17 mouse cellular contexts compared by ENCODE assay signal in genomic region chr14:76053726-76054125, GRCm38 (mm10). TPM values are rescaled to one million over a fixed set of nuclear protein-coding genes. Genes with fewer than 3 reads are reported as not detected.
DNase-seq lines count a peak whose midpoint lies in the region; ATAC-seq and TF ChIP-seq lines count a peak whose summit lies in the region.
"Had no signal": no experiment of that assay in that cellular context is flagged by ENCODE, and none has a peak within 500 bp of the region (broad histone marks: within the 10 kb centered on the region; RNA-seq: fewer than 3 reads in every experiment).

No protein-coding gene starts in this region.

- TF ChIP-seq EP300 in heart, adult 2 months (IDR thresholded peaks at IDR 0.05; ENCODE audit: insufficient read depth, low read depth, low read length) = no peak

- no peaks in the 10 kb centered on the region for H3K79me2 ChIP-seq in heart, adult 2 months (replicated peaks; ENCODE audit: control insufficient read depth, insufficient read depth, low read length)

- H3K36me3 ChIP-seq in heart, adult 2 months (ENCODE audit: control insufficient read depth, insufficient read depth, low read length) = no peaks in the 10 kb centered on the region
- no peaks in the 10 kb centered on the region for H3K36me3 ChIP-seq in hindbrain, embryonic 15.5 days
- H3K36me3 ChIP-seq in hindbrain, embryonic 12.5 days = no peaks in the 10 kb centered on the region
- no peaks in the 10 kb centered on the region for H3K36me3 ChIP-seq in forebrain, embryonic 16.5 days (ENCODE audit: control insufficient read depth, insufficient read depth)
- H3K36me3 ChIP-seq: intestine, embryonic 15.5 days; liver, embryonic 12.5 days had no signal

- H3K4me2 ChIP-seq in hindbrain, embryonic 15.5 days = no peak overlapping the region
- H3K4me2 ChIP-seq in hindbrain, embryonic 12.5 days (replicated peaks) = no peak overlapping the region
- H3K4me2 ChIP-seq in forebrain, embryonic 16.5 days (ENCODE audit: low read length) = no peak overlapping the region
- H3K4me2 ChIP-seq: intestine, embryonic 15.5 days; liver, embryonic 12.5 days; lung, embryonic 14.5 days had no signal

- no peaks in the 10 kb centered on the region for H3K27me3 ChIP-seq in heart, adult 2 months (ENCODE audit: control insufficient read depth, insufficient read depth, low read length)
- no peaks in the 10 kb centered on the region for H3K27me3 ChIP-seq in hindbrain, embryonic 15.5 days
- H3K27me3 ChIP-seq in hindbrain, embryonic 12.5 days = no peaks in the 10 kb centered on the region
- H3K27me3 ChIP-seq in forebrain, embryonic 16.5 days (replicated peaks; ENCODE audit: control insufficient read depth, insufficient read depth, low read length) = no peaks in the 10 kb centered on the region
- H3K27me3 ChIP-seq: intestine, embryonic 15.5 days; liver, embryonic 12.5 days had no signal

- no peaks in the 10 kb centered on the region for H3K9me3 ChIP-seq in hindbrain, embryonic 15.5 days
- H3K9me3 ChIP-seq in hindbrain, embryonic 12.5 days (replicated peaks) = no peaks in the 10 kb centered on the region
- no peaks in the 10 kb centered on the region for H3K9me3 ChIP-seq in forebrain, embryonic 16.5 days (ENCODE audit: control insufficient read depth, low read length)
- H3K9me3 ChIP-seq: intestine, embryonic 15.5 days; liver, embryonic 12.5 days had no signal

- DNase-seq in heart, adult 18-20 months = peak; percentile 4 to 12
- no peak for DNase-seq in heart, adult 2 months
- DNase-seq in lung, postnatal 36 days = peak; percentile 10
- DNase-seq in lung, postnatal 14 days = no peak
- DNase-seq in MN1 (ENCODE audit: low spot score) = no peak
- DNase-seq: adrenal gland, adult 8-10 months; cerebellum, adult 18-20 months; cerebellum, postnatal 36 days; gastrocnemius, postnatal 25 days; lung, embryonic 14.5 days; midbrain, embryonic 14.5 days; right cerebral cortex, postnatal 25 days had no signal

- no peak overlapping the region for H3K9ac ChIP-seq in heart, adult 2 months (ENCODE audit: low read depth, low read length)
- H3K9ac ChIP-seq in hindbrain, embryonic 15.5 days = no peak overlapping the region
- H3K9ac ChIP-seq in hindbrain, embryonic 12.5 days = no peak overlapping the region
- no peak overlapping the region for H3K9ac ChIP-seq in forebrain, embryonic 16.5 days (replicated peaks; ENCODE audit: low read depth, low read length)
- H3K9ac ChIP-seq: intestine, embryonic 15.5 days; liver, embryonic 12.5 days; lung, embryonic 14.5 days had no signal

- intact Hi-C loops in heart, adult 2 months (cut with DNase I) = no loop called here

- H3K4me3 ChIP-seq in heart, adult 2 months = no peak overlapping the region
- no peak overlapping the region for H3K4me3 ChIP-seq in hindbrain, embryonic 15.5 days
- no peak overlapping the region for H3K4me3 ChIP-seq in hindbrain, embryonic 12.5 days
- no peak overlapping the region for H3K4me3 ChIP-seq in forebrain, embryonic 16.5 days (replicated peaks; ENCODE audit: low read length)
- H3K4me3 ChIP-seq: intestine, embryonic 15.5 days; liver, embryonic 12.5 days had no signal

- ATAC-seq in hindbrain, embryonic 15.5 days (ENCODE audit: low FRiP score, low read depth) = 0 out of 2 replicates have a peak, but pooled peaks have one; percentile 34
- no peak for ATAC-seq in hindbrain, embryonic 12.5 days (ENCODE audit: low FRiP score)
- no peak for ATAC-seq in forebrain, embryonic 16.5 days
- ATAC-seq: intestine, embryonic 15.5 days; liver, embryonic 12.5 days had no signal

- TF ChIP-seq CTCF in heart, adult 2 months (IDR thresholded peaks at IDR 0.05) = no peak

- TF ChIP-seq POLR2A in heart, adult 2 months (IDR thresholded peaks at IDR 0.05; ENCODE audit: insufficient read depth, low read depth, low read length) = no peak

- no peak overlapping the region for H3K27ac ChIP-seq in heart, adult 2 months
- H3K27ac ChIP-seq in hindbrain, embryonic 15.5 days (replicated peaks) = peak overlapping the region; percentile 9; the same call in 1 of the 2 replicates
- H3K27ac ChIP-seq in hindbrain, embryonic 12.5 days = no peak overlapping the region
- H3K27ac ChIP-seq in forebrain, embryonic 16.5 days (ENCODE audit: low read length) = peak overlapping the region; percentile 31
- H3K27ac ChIP-seq: intestine, embryonic 15.5 days; liver, embryonic 12.5 days had no signal

- WGBS in heart, adult 2 months = 67% methylated on average over 11 of the region's 11 CpGs
- 50% methylated on average over 11 of the region's 11 CpGs for WGBS in hindbrain, embryonic 15.5 days
- WGBS in hindbrain, embryonic 12.5 days = 75% methylated on average over 11 of the region's 11 CpGs
- 52% methylated on average over 11 of the region's 11 CpGs for WGBS in forebrain, embryonic 16.5 days

- peaks cover 1% of the 10 kb centered on the region; the same call in 1 of the 2 replicates for H3K4me1 ChIP-seq in heart, adult 2 months (ENCODE audit: control insufficient read depth, insufficient read depth, low read length)
- H3K4me1 ChIP-seq in hindbrain, embryonic 15.5 days (replicated peaks) = 0 out of 2 replicates have a peak, but pooled peaks cover 2% of the 10 kb centered on the region
- no peaks in the 10 kb centered on the region for H3K4me1 ChIP-seq in hindbrain, embryonic 12.5 days
- peaks cover 12% of the 10 kb centered on the region for H3K4me1 ChIP-seq in forebrain, embryonic 16.5 days (replicated peaks; ENCODE audit: control insufficient read depth, insufficient read depth, low read length)
- H3K4me1 ChIP-seq: intestine, embryonic 15.5 days; liver, embryonic 12.5 days had no signal

RNA-seq across cellular contexts. Expression of gene Gtf2f2, which starts 43.1 kb away (rescaled TPM):
- 10 to 100 TPM; 14.3 to 15.5 TPM for total RNA-seq in heart, adult 18-20 months (2021)
- 10 to 100 TPM; 10.2 to 12.3 TPM for total RNA-seq in heart, adult 2 months (2021)
- polyA plus RNA-seq in heart, adult 2 months (2012; rRNA removed) = 2.6 and 3.3 TPM in 2 replicates
- 34.6 and 35.4 TPM in 2 replicates for polyA plus RNA-seq in hindbrain, embryonic 15.5 days (2015; fragmentation: Nextera tagmentation; extraction: Ambion mirVana)
- 40.3 and 41.1 TPM in 2 replicates for polyA plus RNA-seq in hindbrain, embryonic 12.5 days (2016; fragmentation: Nextera tagmentation; extraction: Ambion mirVana)
- 49.6 and 52.5 TPM in 2 replicates for polyA plus RNA-seq in forebrain, embryonic 16.5 days (2015; fragmentation: Nextera tagmentation; extraction: Ambion mirVana)

RNA-seq across cellular contexts. Expression of gene Gpalpp1, which starts 56.8 kb away (rescaled TPM):
- 10 to 100 TPM; 10.3 to 11.5 TPM for total RNA-seq in heart, adult 18-20 months (2021)
- 10 to 100 TPM; 11.2 to 11.3 TPM for total RNA-seq in heart, adult 2 months (2021)
- polyA plus RNA-seq in heart, adult 2 months (2012; rRNA removed) = 3.2 and 6.6 TPM in 2 replicates
- polyA plus RNA-seq in hindbrain, embryonic 15.5 days (2015; fragmentation: Nextera tagmentation; extraction: Ambion mirVana) = 11.5 and 12.2 TPM in 2 replicates
- 18.5 and 18.8 TPM in 2 replicates for polyA plus RNA-seq in hindbrain, embryonic 12.5 days (2016; fragmentation: Nextera tagmentation; extraction: Ambion mirVana)
- 16.1 and 17.2 TPM in 2 replicates for polyA plus RNA-seq in forebrain, embryonic 16.5 days (2015; fragmentation: Nextera tagmentation; extraction: Ambion mirVana)

RNA-seq across cellular contexts. Expression of gene Nufip1, which starts 57.0 kb away (rescaled TPM):
- total RNA-seq in heart, adult 18-20 months (2021) = 1 to 10 TPM; 3.3 to 3.7 TPM
- total RNA-seq in heart, adult 2 months (2021) = 1 to 10 TPM; 3.0 to 3.1 TPM
- polyA plus RNA-seq in heart, adult 2 months (2012; rRNA removed) = 1.5 and 1.8 TPM in 2 replicates
- polyA plus RNA-seq in hindbrain, embryonic 15.5 days (2015; fragmentation: Nextera tagmentation; extraction: Ambion mirVana) = 12.1 and 13.3 TPM in 2 replicates
- 15.3 and 16.0 TPM in 2 replicates for polyA plus RNA-seq in hindbrain, embryonic 12.5 days (2016; fragmentation: Nextera tagmentation; extraction: Ambion mirVana)
- polyA plus RNA-seq in forebrain, embryonic 16.5 days (2015; fragmentation: Nextera tagmentation; extraction: Ambion mirVana) = 15.4 and 16.5 TPM in 2 replicates

Comparison
In these comparisons a context has a peak if more than half of its experiments do, and no peak if none do; other contexts are left out.
1. DNase-seq: peak in heart, adult 18-20 months (2 of 2) and lung, postnatal 36 days (single experiment); none in heart, adult 2 months (0 of 2), lung, postnatal 14 days (single experiment) and MN1 (single experiment).
2. H3K27ac ChIP-seq: peak in hindbrain, embryonic 15.5 days (single experiment) and forebrain, embryonic 16.5 days (single experiment); none in heart, adult 2 months (single experiment) and hindbrain, embryonic 12.5 days (single experiment).